In genomic region chr19:41801742-41802369, GRCm38 (mm10) we compare ENCODE assay signal across 8 mouse cellular contexts. TPM values are rescaled to one million over a fixed set of nuclear protein-coding genes. Genes with fewer than 3 reads are reported as not detected.
A peak's percentile ranks its signal among the peaks of the same experiment; 100 is the strongest.
DNase-seq lines count a peak whose midpoint lies in the region; ATAC-seq lines count a peak whose summit lies in the region.

Arhgap19 (minus strand) TSS chr19:41802047.

- H3K36me3 ChIP-seq in lung, embryonic 16.5 days (ENCODE audit: control insufficient read depth, insufficient read depth, low read length), result no peaks in the 10 kb centered on the region

- H3K9me3 ChIP-seq in lung, embryonic 16.5 days (ENCODE audit: control insufficient read depth, low read length), result no peaks in the 10 kb centered on the region

- ATAC-seq in hematopoietic stem cell, adult 5-6 weeks (replicated peaks in 1 of 2; ENCODE audit: insufficient read depth in 1 of 2, low FRiP score in 2 of 2, low TSS enrichment in 1 of 2, low read depth in 1 of 2, poor library complexity in 2 of 2, severe bottlenecking in 2 of 2), result peak; percentile 97 to 98
- ATAC-seq in lung, embryonic 16.5 days (ENCODE audit: low read depth), result peak; percentile 100

- peak within 1 kb of the TSS; percentile 73 for H3K4me3 ChIP-seq in lung, embryonic 16.5 days (ENCODE audit: low read length)

- H3K4me2 ChIP-seq in lung, embryonic 16.5 days (ENCODE audit: low read depth, low read length), result peak within 1 kb of the TSS; percentile 80

- peak; percentile 100 for DNase-seq in MEL-GATA-1-ER (ENCODE audit: extremely low read depth, low read depth)
- DNase-seq in cerebellum, adult 8-10 months, result peak; percentile 86
- peak; percentile 94 for DNase-seq in forelimb bud, embryonic 11.5 days (ENCODE audit: low read depth, low spot score)
- DNase-seq in layer of hippocampus, adult 9-10 months (ENCODE audit: low spot score), result peak; percentile 92
- DNase-seq in ovary, postnatal 10 days (ENCODE audit: low spot score), result peak; percentile 59
- peak; percentile 87 to 88 for DNase-seq in thymus, postnatal 10 days (ENCODE audit: low spot score in 2 of 2)

- H3K9ac ChIP-seq in lung, embryonic 16.5 days (ENCODE audit: low read length), result peak within 1 kb of the TSS; percentile 85

- H3K4me1 ChIP-seq in lung, embryonic 16.5 days (replicated peaks; ENCODE audit: control insufficient read depth, insufficient read depth, low read length), result peaks cover 14% of the 10 kb centered on the region; the same call in 1 of the 2 replicates

- under 1% methylated on average over 48 of the region's 48 CpGs for WGBS in lung, embryonic 16.5 days

- no peaks in the 10 kb centered on the region for H3K27me3 ChIP-seq in lung, embryonic 16.5 days (ENCODE audit: control insufficient read depth, insufficient read depth, low read depth, low read length)

- H3K27ac ChIP-seq in lung, embryonic 16.5 days (ENCODE audit: low read length), result peak within 1 kb of the TSS; percentile 62; the same call in 1 of the 2 replicates

RNA-seq across cellular contexts. Expression of gene Arhgap19, which starts in this region (rescaled TPM):
- 17.8 and 26.8 TPM in 2 replicates for total RNA-seq in hematopoietic stem cell, adult 5-6 weeks (2017)
- 26.8 and 28.6 TPM in 2 replicates for polyA plus RNA-seq in lung, embryonic 16.5 days (2015; fragmentation: Nextera tagmentation; extraction: Ambion mirVana)

Comparison
In these comparisons a context has a peak if more than half of its experiments do, and no peak if none do; other contexts are left out.
1. Peak in every context shown above with its lines: DNase-seq, ATAC-seq, H3K4me3 ChIP-seq and H3K27ac ChIP-seq.